Mouse (Mus musculus): Measurements from ENCODE around the gene Rhbdd3. TPM values are rescaled to one million over a fixed set of nuclear protein-coding genes. Genes with fewer than 3 reads are reported as not detected.

The Rhbdd3 gene
- polyA plus RNA-seq, 1 experiment = 32.3 TPM

DNA sequence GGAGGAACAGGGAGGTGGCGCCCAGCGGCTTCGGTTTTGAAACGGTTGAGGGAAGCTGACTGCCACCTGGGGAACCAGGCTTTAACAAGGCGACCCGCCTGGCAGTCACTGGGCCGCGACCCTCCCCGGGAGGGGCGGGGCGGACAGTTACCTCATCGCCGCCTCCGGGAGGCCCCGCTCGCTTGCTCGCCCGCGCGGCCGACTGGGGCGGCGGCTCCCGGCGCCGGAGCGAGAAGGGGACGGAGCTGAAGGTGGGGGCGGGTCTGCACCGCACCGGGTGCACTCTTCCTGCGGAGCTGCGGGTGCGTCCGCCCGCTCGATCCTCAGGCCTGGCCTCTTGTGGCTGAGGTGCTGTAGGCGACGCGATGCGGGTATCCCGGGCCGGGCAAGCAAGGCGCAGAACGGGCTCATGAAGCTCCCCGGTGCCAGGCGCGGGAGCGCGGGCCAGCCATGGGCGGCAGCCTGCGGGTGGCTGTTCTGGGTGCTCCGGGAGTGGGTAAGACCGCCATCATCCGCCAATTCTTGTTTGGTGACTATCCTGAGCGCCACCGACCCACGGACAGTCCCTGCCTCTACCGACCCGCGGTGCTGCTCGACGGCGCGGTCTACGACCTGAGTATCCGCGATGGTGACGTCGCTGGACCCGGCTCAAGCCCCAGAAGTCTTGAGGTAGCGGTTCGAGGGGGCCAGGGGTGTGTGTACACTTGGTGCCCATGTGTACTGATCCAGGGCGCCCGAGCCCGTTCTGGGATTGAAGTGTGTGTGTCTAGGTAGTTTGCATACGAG is 40.7 kb upstream of the Rhbdd3 start, which contains the start of gene Rasl10a:
Gene Rasl10a (plus strand): TSS at position 273 of the 786 bp plus-strand sequence.
- TF ChIP-seq POLR2A (IDR thresholded peaks at IDR 0.05; ENCODE audit: extremely low read depth, insufficient read depth, low read length) (no peak), CTCF (IDR thresholded peaks at IDR 0.05; ENCODE audit: extremely low read depth, insufficient read depth, low read length) (no peak)
- peak within 1 kb of the TSS; percentile 66 for H3K27ac ChIP-seq (ENCODE audit: insufficient read depth, low read length)
- H3K4me3 ChIP-seq (ENCODE audit: insufficient read depth, low read length) = peak within 1 kb of the TSS; percentile 77
- H3K4me1 ChIP-seq (ENCODE audit: control insufficient read depth, insufficient read depth, low read length) = no peaks in the 10 kb centered on the region; the same call in 1 of the 2 replicates

DNA sequence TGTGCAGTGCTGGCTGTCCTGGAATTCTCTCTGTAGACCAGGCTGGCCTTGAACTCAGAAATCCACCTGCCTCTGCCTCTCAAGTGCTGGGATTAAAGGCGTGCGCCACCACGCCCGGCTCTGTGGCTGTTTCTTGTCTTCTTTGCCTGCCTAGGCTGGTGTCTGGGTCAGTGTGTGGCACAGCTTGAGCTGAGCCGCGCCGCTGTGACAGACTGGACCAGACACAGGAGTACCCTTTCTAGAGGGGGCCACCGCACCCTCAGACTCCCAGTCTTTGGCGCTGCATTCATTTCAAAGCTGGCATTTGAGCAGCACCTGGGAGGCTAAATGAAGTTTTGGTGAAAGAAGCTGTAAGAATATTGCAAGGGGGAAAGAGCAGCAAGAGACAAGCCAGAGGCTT is 39.9 kb upstream of the Rhbdd3 start:
- peak overlapping the region; percentile 77 for H3K4me3 ChIP-seq (ENCODE audit: insufficient read depth, low read length)
- no peaks in the 10 kb centered on the region; the same call in 1 of the 2 replicates for H3K4me1 ChIP-seq (ENCODE audit: control insufficient read depth, insufficient read depth, low read length)
- TF ChIP-seq CTCF (IDR thresholded peaks at IDR 0.05; ENCODE audit: extremely low read depth, insufficient read depth, low read length) (no peak), POLR2A (IDR thresholded peaks at IDR 0.05; ENCODE audit: extremely low read depth, insufficient read depth, low read length) (no peak)
- no peak overlapping the region for H3K27ac ChIP-seq (ENCODE audit: insufficient read depth, low read length)

GRCm38 (mm10) chr11:5059230-5059629 is 39.5 kb upstream of the Rhbdd3 start:
- no peaks in the 10 kb centered on the region; the same call in 1 of the 2 replicates for H3K4me1 ChIP-seq (ENCODE audit: control insufficient read depth, insufficient read depth, low read length)
- H3K4me3 ChIP-seq (ENCODE audit: insufficient read depth, low read length) = peak overlapping the region; percentile 77
- no peak overlapping the region for H3K27ac ChIP-seq (ENCODE audit: insufficient read depth, low read length)
- 0 out of 2 replicates have a peak, but pooled peaks have one; percentile 9 for TF ChIP-seq POLR2A (IDR thresholded peaks at IDR 0.05; ENCODE audit: extremely low read depth, insufficient read depth, low read length)
- no peak for TF ChIP-seq CTCF (IDR thresholded peaks at IDR 0.05; ENCODE audit: extremely low read depth, insufficient read depth, low read length)

- Histone ChIP-seq H3K4me3 (ENCODE audit: insufficient read depth, low read length) (peak overlapping the region; percentile 77; the same call in 1 of the 2 replicates), H3K4me1 (ENCODE audit: control insufficient read depth, insufficient read depth, low read length) (no peaks in the 10 kb centered on the region; the same call in 1 of the 2 replicates), H3K27ac (ENCODE audit: insufficient read depth, low read length) (no peak overlapping the region)
- TF ChIP-seq POLR2A (IDR thresholded peaks at IDR 0.05; ENCODE audit: extremely low read depth, insufficient read depth, low read length) = peak; percentile 56; the same call in 1 of the 2 replicates
- TF ChIP-seq CTCF (IDR thresholded peaks at IDR 0.05; ENCODE audit: extremely low read depth, insufficient read depth, low read length) = peak; percentile 79
These were observed 39.0 kb upstream of the Rhbdd3 start for GRCm38 (mm10) chr11:5059704-5060156.

- Histone ChIP-seq H3K4me1 (ENCODE audit: control insufficient read depth, insufficient read depth, low read length) (no peaks in the 10 kb centered on the region; the same call in 1 of the 2 replicates), H3K27ac (ENCODE audit: insufficient read depth, low read length) (peak overlapping the region; percentile 46), H3K4me3 (ENCODE audit: insufficient read depth, low read length) (0 out of 2 replicates have a peak overlapping the region, but pooled peaks have one; percentile 5)
- TF ChIP-seq POLR2A (IDR thresholded peaks at IDR 0.05; ENCODE audit: extremely low read depth, insufficient read depth, low read length) (0 out of 2 replicates have a peak, but pooled peaks have one; percentile 12), CTCF (IDR thresholded peaks at IDR 0.05; ENCODE audit: extremely low read depth, insufficient read depth, low read length) (no peak)
These were observed 37.8 kb upstream of the Rhbdd3 start for GRCm38 (mm10) chr11:5060756-5061412.

DNA sequence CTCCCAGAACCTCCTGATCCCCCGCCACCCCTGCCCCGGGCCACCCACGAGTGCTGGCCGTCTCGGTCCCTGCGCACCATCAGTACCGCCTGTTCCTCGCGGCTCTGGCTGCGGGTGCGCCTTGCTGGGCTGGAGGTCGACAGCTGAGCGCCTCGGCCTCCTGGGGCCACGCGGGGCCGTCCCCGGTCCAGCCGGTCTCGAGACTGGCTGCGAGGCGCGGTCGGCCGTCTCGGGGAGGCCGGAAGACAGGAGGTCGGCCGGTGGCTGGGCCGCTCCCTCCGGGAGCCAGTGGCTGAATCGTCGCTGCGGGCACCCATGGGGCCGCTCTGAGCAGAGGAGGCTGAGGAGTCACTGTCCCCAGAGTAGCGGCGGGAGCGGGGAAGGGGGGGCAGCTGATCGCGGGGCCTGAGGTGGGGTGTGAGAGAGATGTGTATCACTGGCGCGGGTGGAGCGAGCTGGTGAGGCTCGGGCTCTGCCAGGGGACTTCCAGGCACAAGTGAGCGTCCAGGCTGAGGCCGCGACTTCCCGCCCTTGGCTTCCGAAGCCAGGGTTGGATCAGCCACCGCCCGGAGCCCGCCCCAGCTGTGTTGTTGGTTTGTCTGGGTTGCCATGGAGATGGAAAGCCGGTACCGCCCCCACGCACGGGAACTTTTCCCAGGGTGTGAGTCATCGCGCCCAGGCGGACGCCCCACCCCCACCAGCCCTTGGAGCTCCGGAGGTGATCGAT is 37.1 kb upstream of the Rhbdd3 start:
- TF ChIP-seq POLR2A (IDR thresholded peaks at IDR 0.05; ENCODE audit: extremely low read depth, insufficient read depth, low read length) (no peak), CTCF (IDR thresholded peaks at IDR 0.05; ENCODE audit: extremely low read depth, insufficient read depth, low read length) (no peak)
- Histone ChIP-seq H3K4me1 (ENCODE audit: control insufficient read depth, insufficient read depth, low read length) (no peaks in the 10 kb centered on the region; the same call in 1 of the 2 replicates), H3K27ac (ENCODE audit: insufficient read depth, low read length) (peak overlapping the region; percentile 46), H3K4me3 (ENCODE audit: insufficient read depth, low read length) (peak overlapping the region; percentile 45; the same call in 1 of the 2 replicates)

DNA sequence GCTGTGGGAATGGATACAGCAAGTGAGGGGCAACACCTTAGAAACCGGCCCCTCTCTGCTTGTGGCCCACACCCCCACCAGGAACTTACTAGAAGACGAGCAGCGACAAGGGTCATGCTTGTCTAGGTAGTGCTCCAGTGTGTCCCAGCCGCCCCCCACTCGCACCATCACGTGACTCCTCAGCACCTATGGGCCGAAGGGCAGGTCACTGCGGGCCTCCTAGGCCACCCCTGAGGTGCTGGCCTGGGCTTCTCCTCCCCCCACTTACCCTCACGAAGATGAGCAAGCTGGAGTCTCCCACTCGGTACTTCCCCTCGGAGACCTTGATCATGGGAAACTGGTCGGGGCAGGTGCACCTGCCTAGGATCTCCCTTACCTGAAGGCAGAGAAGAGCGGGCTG is 36.4 kb upstream of the Rhbdd3 start:
- 0 out of 2 replicates have a peak, but pooled peaks have one; percentile 7 for TF ChIP-seq POLR2A (IDR thresholded peaks at IDR 0.05; ENCODE audit: extremely low read depth, insufficient read depth, low read length)
- TF ChIP-seq CTCF (IDR thresholded peaks at IDR 0.05; ENCODE audit: extremely low read depth, insufficient read depth, low read length) = no peak
- peak overlapping the region; percentile 45; the same call in 1 of the 2 replicates for H3K4me3 ChIP-seq (ENCODE audit: insufficient read depth, low read length)
- no peaks in the 10 kb centered on the region; the same call in 1 of the 2 replicates for H3K4me1 ChIP-seq (ENCODE audit: control insufficient read depth, insufficient read depth, low read length)
- H3K27ac ChIP-seq (ENCODE audit: insufficient read depth, low read length) = 0 out of 2 replicates have a peak overlapping the region, but pooled peaks have one; percentile 4

GRCm38 (mm10) chr11:5062860-5063505 is 35.7 kb upstream of the Rhbdd3 start:
- H3K4me3 ChIP-seq (ENCODE audit: insufficient read depth, low read length) = peak overlapping the region; percentile 45

More at GRCm38 (mm10) chr11:5062860-5063505, 35.7 kb upstream of the Rhbdd3 start:
- H3K4me1 ChIP-seq (ENCODE audit: control insufficient read depth, insufficient read depth, low read length) = no peaks in the 10 kb centered on the region; the same call in 1 of the 2 replicates
- TF ChIP-seq CTCF (IDR thresholded peaks at IDR 0.05; ENCODE audit: extremely low read depth, insufficient read depth, low read length) (no peak), POLR2A (IDR thresholded peaks at IDR 0.05; ENCODE audit: extremely low read depth, insufficient read depth, low read length) (no peak)
- 0 out of 2 replicates have a peak overlapping the region, but pooled peaks have one; percentile 4 for H3K27ac ChIP-seq (ENCODE audit: insufficient read depth, low read length)

Measured in cortical plate, adult 2 months (tissue).